Mouse (Mus musculus) kidney, adult 2 months (tissue): Measurements from ENCODE around the gene Srcin1. TPM values are rescaled to one million over a fixed set of nuclear protein-coding genes. Genes with fewer than 3 reads are reported as not detected.
A peak's percentile ranks its signal among the peaks of the same experiment; 100 is the strongest.

Experiments used
- DNase-seq: peaks from one replicate; pipeline ENCODE4 v3.0.0; 2021
- H3K27ac ChIP-seq: fragments of 200-500 bp; 2 replicates; pipeline ENCODE4 v1.5.1; 2012; ENCODE audit warnings: low read depth, low read length, control low read depth, inconsistent platforms; ENCODE audit not compliant: insufficient read depth
- H3K27me3 ChIP-seq: fragments of 200-500 bp; replicated peaks from 2 replicates; pipeline ENCODE4 v1.6.1; 2012; ENCODE audit warnings: mild to moderate bottlenecking, moderate library complexity, low read length, inconsistent platforms; ENCODE audit not compliant: control insufficient read depth, insufficient read depth
- H3K36me3 ChIP-seq: fragments of 200-500 bp; 2 replicates; pipeline ENCODE4 v1.6.1; 2012; ENCODE audit warnings: mild to moderate bottlenecking, moderate library complexity, low read length, inconsistent platforms; ENCODE audit not compliant: control insufficient read depth, insufficient read depth
- H3K4me1 ChIP-seq: fragments of 200-500 bp; 2 replicates; pipeline ENCODE4 v1.6.1; 2011; ENCODE audit warnings: low read length; ENCODE audit not compliant: control insufficient read depth, insufficient read depth
- H3K4me3 ChIP-seq: fragments of 200-500 bp; 2 replicates; pipeline ENCODE4 v1.5.1; 2011; ENCODE audit warnings: mild to moderate bottlenecking, low read depth, low read length, control low read depth; ENCODE audit not compliant: insufficient read depth
- CTCF ChIP-seq: fragments of 200-500 bp; conservative IDR thresholded peaks from 2 replicates; pipeline ENCODE4 v1.5.1; 2011; ENCODE audit warnings: low read depth, mild to moderate bottlenecking, control low read depth, low read length, moderate library complexity, mixed read lengths; ENCODE audit not compliant: insufficient read depth, insufficient read length
- POLR2A ChIP-seq: fragments of 200-500 bp; IDR thresholded peaks from one replicate; pipeline ENCODE4 v1.6.1; 2011; ENCODE audit warnings: low read depth, low read length, control low read depth
- WGBS: fragments of 180-500 bp; shearing (Covaris S2); methylation state at CpG from one replicate; pipeline ENCODE4 v1.1.7; 2018; 5-methylcytosine and 5-hydroxymethylcytosine counted together
- polyA plus RNA-seq: library from polyadenylated mRNA; depleted of rRNA; stranded (reverse); fragments of >200 nt; gene quantifications from 2 replicates; pipeline ENCODE4 v1.2.3, GENCODE M21; 2012

Srcin1 gene
- polyA plus RNA-seq, 1 experiment = 13.0 TPM

DNA sequence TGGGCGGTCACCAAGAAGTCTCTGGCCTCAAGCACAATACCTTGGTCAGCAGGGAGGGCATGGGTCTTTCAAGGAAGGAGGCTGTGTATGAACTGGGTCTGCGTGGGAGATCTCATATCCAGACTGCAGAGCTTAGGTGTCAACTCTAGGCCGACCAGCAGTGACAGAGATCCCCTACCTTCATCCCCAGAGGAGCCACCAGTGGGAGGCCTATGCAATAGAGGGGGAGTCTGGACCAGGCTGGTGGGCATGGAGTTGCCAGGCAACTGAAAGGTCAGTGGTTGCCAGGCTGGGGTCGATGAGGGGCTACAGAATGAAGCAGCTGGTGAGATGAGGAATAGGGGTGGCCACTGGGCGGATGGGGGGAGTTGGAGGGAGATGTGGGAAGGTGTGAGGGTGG lies 36.4 kb downstream of the Srcin1 start:
- Histone ChIP-seq H3K27ac (no peak overlapping the region), H3K36me3 (no peaks in the 10 kb centered on the region), H3K4me3 (no peak overlapping the region), H3K4me1 (peaks cover 22% of the 10 kb centered on the region; the same call in 1 of the 2 replicates), H3K27me3 (no peaks in the 10 kb centered on the region)
- TF ChIP-seq CTCF (no peak), POLR2A (no peak)
- DNase-seq = no peak
- 82% methylated on average over 5 of the region's 5 CpGs for WGBS

DNA sequence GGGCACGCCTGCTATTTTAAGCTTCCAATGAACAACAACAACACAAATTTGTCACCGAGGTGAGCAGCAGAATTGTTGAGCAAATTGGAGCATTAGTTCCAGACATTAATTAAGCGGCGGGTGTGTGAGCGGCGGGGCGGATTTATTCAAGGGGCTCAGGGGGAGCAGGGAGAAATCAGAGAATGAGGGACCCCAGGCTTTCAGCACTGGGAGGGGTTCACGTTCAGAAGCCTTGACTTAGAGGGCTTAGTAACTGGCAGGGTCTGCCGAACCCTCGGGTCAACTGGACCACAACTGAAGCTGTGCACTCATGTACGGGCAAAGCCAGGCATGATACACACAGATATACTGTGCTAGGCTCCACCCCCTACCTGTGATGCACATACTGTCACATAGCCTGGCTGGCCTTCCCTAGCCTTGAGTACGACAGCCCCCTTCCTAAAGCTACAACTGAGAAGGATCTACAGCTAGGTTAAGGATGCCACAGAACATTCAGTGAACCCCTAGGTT lies 38.4 kb downstream of the Srcin1 start:
- DNase-seq = no peak
- no peak overlapping the region for H3K4me3 ChIP-seq
- TF ChIP-seq CTCF (no peak), POLR2A (no peak)
- peaks cover 12% of the 10 kb centered on the region; the same call in 1 of the 2 replicates for H3K4me1 ChIP-seq
- 58% methylated on average over 12 of the region's 12 CpGs for WGBS
- no peaks in the 10 kb centered on the region for H3K36me3 ChIP-seq
- no peaks in the 10 kb centered on the region for H3K27me3 ChIP-seq
- no peak overlapping the region for H3K27ac ChIP-seq

DNA sequence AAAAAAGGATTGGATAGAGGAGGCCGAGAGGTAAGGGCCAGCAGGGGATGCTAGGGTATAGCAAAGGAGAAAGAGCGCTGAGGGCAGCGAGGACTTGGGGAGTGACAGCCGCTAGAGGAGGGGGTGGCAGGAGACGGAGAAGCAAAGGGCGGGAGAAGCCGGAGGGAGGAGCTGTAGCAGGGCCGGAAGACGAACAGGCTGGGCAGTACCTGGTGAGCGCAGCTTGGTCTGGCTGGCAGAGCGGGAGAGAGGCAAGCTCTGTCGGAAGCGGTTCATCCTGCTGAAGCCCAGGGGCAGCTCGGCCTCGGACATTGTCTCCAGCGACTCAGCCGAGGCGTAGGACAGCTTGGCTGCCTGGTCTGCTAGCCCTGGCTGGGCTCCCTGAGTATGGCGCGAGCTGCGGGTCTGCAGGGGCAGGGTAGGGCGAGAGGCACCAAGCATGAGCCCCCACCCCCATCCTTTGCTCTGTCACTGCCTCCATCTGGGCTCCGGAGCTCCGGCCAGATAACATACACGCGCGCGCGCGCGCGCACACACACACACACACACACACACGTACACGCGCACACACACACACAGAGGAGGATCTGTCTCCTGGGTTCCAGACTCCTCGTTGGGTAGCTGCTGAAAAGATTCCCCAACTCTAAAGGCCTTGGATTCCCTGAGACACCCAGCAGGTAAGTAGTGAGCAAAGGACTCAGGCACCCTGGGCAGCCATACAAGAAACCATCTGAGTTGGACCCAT lies 39.0 kb downstream of the Srcin1 start:
- Histone ChIP-seq H3K4me1 (peaks cover 7% of the 10 kb centered on the region; the same call in 1 of the 2 replicates), H3K4me3 (peak overlapping the region; percentile 27), H3K27me3 (no peaks in the 10 kb centered on the region), H3K36me3 (no peaks in the 10 kb centered on the region), H3K27ac (no peak overlapping the region)
- peak; percentile 36 for DNase-seq
- peak; percentile 32; the same call in 1 of the 2 replicates for TF ChIP-seq CTCF
- TF ChIP-seq POLR2A = no peak
- 19% methylated on average over 36 of the region's 36 CpGs for WGBS

DNA sequence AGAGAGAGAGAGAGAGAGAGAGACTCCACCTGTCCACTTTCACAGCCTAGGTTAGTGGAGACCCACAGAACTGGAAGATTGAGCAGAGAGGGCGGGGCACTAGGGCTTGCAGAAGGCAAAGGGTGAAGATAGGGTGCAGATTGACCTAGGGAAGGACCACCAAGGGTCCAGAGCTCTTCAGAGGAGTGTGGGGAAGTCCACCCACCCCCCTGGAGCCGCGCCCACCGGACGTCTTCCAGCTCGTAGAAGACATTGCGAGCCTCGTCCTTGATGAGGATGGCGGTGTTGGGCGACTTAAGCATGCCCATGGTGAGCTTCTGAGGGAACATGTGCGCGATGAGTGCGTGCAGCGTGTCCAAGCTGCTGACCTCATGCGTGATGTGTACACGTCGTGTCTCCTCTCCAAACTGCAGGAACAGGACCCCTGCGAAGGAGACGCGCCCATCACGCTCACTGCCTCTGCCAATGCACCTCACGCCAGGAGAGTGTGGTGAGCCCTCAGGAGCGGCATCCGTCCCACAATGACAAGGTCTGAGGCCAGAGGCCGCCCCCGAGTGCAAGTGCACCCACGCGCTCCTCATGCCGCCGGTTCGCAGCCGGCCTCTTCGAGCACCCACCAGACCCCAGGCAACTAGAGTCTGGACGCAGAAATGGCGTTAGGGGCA lies 39.8 kb downstream of the Srcin1 start:
- Histone ChIP-seq H3K27ac (no peak overlapping the region), H3K4me3 (no peak overlapping the region), H3K4me1 (peaks cover 7% of the 10 kb centered on the region; the same call in 1 of the 2 replicates), H3K27me3 (no peaks in the 10 kb centered on the region), H3K36me3 (no peaks in the 10 kb centered on the region)
- WGBS = 58% methylated on average over 35 of the region's 35 CpGs
- no peak for DNase-seq
- no peak for TF ChIP-seq POLR2A
- TF ChIP-seq CTCF = no peak

DNA sequence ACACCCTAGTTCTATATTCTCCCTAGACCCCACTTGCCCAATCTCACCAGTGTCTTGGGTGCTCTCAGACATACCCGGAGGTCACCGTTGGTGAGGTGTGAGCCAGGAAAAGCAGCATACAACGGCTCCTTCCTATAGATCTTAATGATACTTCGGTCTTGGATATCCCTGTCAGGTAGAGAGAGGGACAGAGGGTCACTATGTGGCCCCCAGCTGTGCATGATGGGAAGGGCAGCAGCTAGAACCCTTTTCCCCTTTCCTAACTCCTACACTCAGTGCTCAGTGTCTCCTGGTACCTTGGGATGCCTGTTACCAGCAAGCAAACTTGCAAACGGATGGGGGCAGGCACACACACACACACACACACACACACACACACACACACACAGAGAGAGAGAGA lies 40.3 kb downstream of the Srcin1 start:
- H3K4me1 ChIP-seq = peaks cover 7% of the 10 kb centered on the region; the same call in 1 of the 2 replicates
- 66% methylated on average over 5 of the region's 5 CpGs for WGBS

DNA sequence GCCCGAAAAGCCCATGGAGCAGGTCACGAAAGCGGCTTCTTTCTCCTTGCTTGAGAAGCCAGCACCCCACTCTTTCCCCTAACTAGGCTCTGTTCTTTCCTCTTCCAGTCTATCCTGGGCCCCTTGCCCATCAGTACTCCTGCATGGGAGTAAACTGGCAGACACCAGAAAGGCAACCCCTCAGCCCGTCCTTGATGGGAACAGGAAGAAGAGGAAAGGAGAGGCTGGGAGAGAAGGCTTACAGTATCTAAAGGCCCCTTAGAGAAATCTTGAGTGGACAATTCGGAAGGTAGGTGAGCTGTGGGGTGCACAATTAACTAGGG lies 40.7 kb downstream of the Srcin1 start:
- H3K4me3 ChIP-seq = no peak overlapping the region
- no peak overlapping the region for H3K27ac ChIP-seq
- no peaks in the 10 kb centered on the region for H3K36me3 ChIP-seq
- DNase-seq = no peak
- WGBS = 51% methylated on average over 5 of the region's 5 CpGs
- 0 out of 2 replicates have a peak, but pooled peaks cover 7% of the 10 kb centered on the region for H3K4me1 ChIP-seq
- TF ChIP-seq CTCF (no peak), POLR2A (no peak)
- H3K27me3 ChIP-seq = no peaks in the 10 kb centered on the region

More for the DNA sequence above, 40.3 kb downstream of the Srcin1 start:
- no peak overlapping the region for H3K27ac ChIP-seq
- H3K27me3 ChIP-seq = no peaks in the 10 kb centered on the region
- H3K36me3 ChIP-seq = no peaks in the 10 kb centered on the region
- no peak overlapping the region for H3K4me3 ChIP-seq
- no peak for TF ChIP-seq POLR2A
- TF ChIP-seq CTCF = no peak
- DNase-seq = no peak
